Mouse (Mus musculus) forebrain, embryonic 16.5 days (tissue): ENCODE measurements at regions not wholly inside any gene's neighbourhood (a gene's known extent, or its start where the extent isn't known, plus 50 kb on each side); places are given as distances from the start of the nearest gene placed in this dataset.

Experiments used
- ATAC-seq: fragments of 200-750 bp; cut with Nextera tagmentation; 2 replicates; pipeline ENCODE4 v1.8.0; 2017; ENCODE audit warnings: mild to moderate bottlenecking, moderate library complexity
- H3K27ac ChIP-seq: fragments of 300-500 bp; sonication (generic); 2 replicates; pipeline ENCODE4 v1.5.1; 2014; ENCODE audit warnings: low read length, control low read depth
- H3K27me3 ChIP-seq: fragments of 300-500 bp; sonication (generic); replicated peaks from 2 replicates; pipeline ENCODE4 v1.6.1; 2014; ENCODE audit warnings: low read length; ENCODE audit not compliant: control insufficient read depth, insufficient read depth
- H3K36me3 ChIP-seq: fragments of 300-500 bp; sonication (generic); 2 replicates; pipeline ENCODE4 v1.6.1; 2014; ENCODE audit not compliant: control insufficient read depth, insufficient read depth
- H3K4me1 ChIP-seq: fragments of 300-500 bp; sonication (generic); replicated peaks from 2 replicates; pipeline ENCODE4 v1.6.1; 2014; ENCODE audit warnings: low read length; ENCODE audit not compliant: control insufficient read depth, insufficient read depth
- H3K4me2 ChIP-seq: fragments of 300-500 bp; sonication (generic); 2 replicates; pipeline ENCODE4 v1.6.1; 2014; ENCODE audit warnings: mild to moderate bottlenecking, low read length, control low read depth
- H3K4me3 ChIP-seq: fragments of 300-500 bp; sonication (generic); replicated peaks from 2 replicates; pipeline ENCODE4 v1.5.1; 2014; ENCODE audit warnings: mild to moderate bottlenecking, low read length, control low read depth
- H3K9ac ChIP-seq: fragments of 300-500 bp; sonication (generic); replicated peaks from 2 replicates; pipeline ENCODE4 v1.6.1; 2014; ENCODE audit warnings: low read depth, low read length, control low read depth
- H3K9me3 ChIP-seq: fragments of 300-500 bp; sonication (generic); 2 replicates; pipeline ENCODE4 v1.6.1; 2016; ENCODE audit warnings: low read length; ENCODE audit not compliant: control insufficient read depth
- WGBS: fragments of 180-500 bp; shearing (Covaris S2); extraction: QIAGEN DNeasy Blood & Tissue Kit; methylation state at CpG from one replicate; pipeline ENCODE4 v1.1.7; 2014; 5-methylcytosine and 5-hydroxymethylcytosine counted together

DNA sequence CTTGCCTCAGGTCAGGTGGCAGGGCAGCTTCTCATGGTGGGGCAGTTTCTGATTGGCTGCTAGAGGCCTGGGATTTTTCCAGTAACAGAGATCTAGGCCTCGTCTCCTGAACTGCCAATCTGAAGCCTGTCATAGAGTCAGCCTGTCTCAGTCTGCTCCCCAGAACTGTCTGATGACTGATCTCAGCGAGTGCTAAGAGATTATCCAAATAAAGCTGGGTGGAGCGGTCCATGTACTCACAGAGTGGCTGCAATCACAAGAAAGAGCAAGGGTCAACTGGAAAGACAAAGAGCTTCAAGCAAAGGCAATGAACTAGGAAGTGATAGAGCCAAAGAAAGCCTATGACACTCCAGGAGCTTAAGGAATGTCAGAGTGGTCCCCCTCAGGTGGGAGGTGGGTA lies 354.7 kb downstream of the Rnf144a start:
- 64% methylated on average over 3 of the region's 3 CpGs for WGBS
- no peaks in the 10 kb centered on the region for H3K27me3 ChIP-seq
- H3K4me3 ChIP-seq = no peak overlapping the region
- no peaks in the 10 kb centered on the region for H3K4me1 ChIP-seq
- H3K4me2 ChIP-seq = no peak overlapping the region
- no peak for ATAC-seq
- no peaks in the 10 kb centered on the region for H3K9me3 ChIP-seq
- no peak overlapping the region for H3K9ac ChIP-seq
- no peaks in the 10 kb centered on the region for H3K36me3 ChIP-seq
- H3K27ac ChIP-seq = no peak overlapping the region

DNA sequence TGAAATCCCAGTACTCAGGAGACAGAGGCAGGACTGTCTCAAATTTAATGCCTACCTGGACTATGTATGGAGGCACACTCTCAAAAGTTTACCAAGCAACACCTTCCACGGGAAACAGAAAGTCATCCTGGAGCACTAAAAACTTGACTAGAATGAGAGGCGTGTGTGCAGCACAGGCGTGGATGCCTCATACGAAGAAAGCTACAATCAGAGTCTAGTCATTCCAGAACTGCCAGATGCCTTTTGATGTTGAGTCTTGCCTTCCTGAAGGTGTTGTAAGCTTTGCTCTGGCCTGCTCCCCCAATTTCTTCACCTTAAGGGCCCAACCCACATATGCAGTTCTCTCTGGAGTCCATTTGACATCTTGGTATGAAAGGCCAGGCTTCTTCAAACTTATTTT lies 356.0 kb downstream of the Rnf144a start:
- no peak for ATAC-seq
- no peaks in the 10 kb centered on the region for H3K27me3 ChIP-seq
- no peaks in the 10 kb centered on the region for H3K4me1 ChIP-seq
- H3K9ac ChIP-seq = no peak overlapping the region
- H3K36me3 ChIP-seq = no peaks in the 10 kb centered on the region
- H3K27ac ChIP-seq = no peak overlapping the region
- no peak overlapping the region for H3K4me3 ChIP-seq
- H3K4me2 ChIP-seq = no peak overlapping the region
- H3K9me3 ChIP-seq = no peaks in the 10 kb centered on the region
- WGBS = 92% methylated on average over 4 of the region's 4 CpGs

DNA sequence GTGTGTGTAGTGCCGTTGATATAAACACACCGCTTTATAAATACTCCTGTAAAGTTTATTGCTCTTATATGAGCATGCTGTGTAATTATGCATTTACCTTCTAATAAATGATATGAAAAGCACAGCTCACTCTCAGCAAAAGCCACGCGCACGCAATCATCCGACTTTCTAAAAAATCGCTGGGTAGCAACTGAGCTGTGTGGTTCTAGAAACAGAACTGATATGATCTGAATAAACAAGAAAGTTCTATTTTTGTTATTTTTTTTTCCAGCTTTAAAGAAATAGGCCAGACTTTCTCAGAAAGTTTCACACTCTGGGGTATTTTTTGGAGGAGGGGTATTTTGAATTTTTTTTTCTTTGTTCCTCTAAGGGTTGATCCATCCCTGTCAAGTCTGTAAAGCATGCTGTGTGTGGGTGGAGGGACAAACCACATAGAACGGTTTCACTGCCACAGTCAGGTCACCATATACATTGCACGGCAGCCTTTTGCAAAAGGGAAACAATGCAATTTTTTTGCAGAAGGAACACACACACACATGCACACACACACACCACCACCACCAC lies 357.5 kb downstream of the Rnf144a start:
- Histone ChIP-seq H3K9me3 (no peaks in the 10 kb centered on the region), H3K4me1 (no peaks in the 10 kb centered on the region), H3K4me2 (no peak overlapping the region), H3K27ac (no peak overlapping the region), H3K36me3 (no peaks in the 10 kb centered on the region), H3K9ac (no peak overlapping the region), H3K27me3 (no peaks in the 10 kb centered on the region), H3K4me3 (no peak overlapping the region)
- no peak for ATAC-seq
- 79% methylated on average over 9 of the region's 9 CpGs for WGBS

DNA sequence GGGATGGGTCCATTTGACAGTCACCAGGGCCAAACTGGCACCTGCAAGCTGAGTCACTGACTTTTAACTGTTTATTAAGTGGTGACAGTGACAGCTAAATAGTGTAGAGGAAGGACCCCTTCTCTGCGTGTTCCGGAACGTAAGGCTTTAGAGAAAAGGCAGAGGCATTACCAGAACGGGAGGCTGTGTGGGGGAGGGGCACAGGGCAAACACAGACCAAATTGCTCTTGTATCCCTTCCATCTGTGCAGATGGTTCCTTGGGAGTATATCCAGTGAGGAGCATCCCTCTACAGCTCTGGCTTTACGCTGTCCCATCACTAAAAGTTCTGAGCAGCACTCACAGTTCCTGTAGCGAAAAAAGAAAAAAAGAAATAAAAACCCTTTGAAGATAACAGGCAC lies 368.1 kb downstream of the Rnf144a start:
- no peak overlapping the region for H3K9ac ChIP-seq
- H3K27me3 ChIP-seq = no peaks in the 10 kb centered on the region
- H3K4me1 ChIP-seq = no peaks in the 10 kb centered on the region
- no peak overlapping the region for H3K27ac ChIP-seq
- ATAC-seq = no peak
- H3K9me3 ChIP-seq = no peaks in the 10 kb centered on the region
- no peak overlapping the region for H3K4me3 ChIP-seq
- 76% methylated on average over 6 of the region's 6 CpGs for WGBS
- H3K36me3 ChIP-seq = no peaks in the 10 kb centered on the region
- no peak overlapping the region for H3K4me2 ChIP-seq

DNA sequence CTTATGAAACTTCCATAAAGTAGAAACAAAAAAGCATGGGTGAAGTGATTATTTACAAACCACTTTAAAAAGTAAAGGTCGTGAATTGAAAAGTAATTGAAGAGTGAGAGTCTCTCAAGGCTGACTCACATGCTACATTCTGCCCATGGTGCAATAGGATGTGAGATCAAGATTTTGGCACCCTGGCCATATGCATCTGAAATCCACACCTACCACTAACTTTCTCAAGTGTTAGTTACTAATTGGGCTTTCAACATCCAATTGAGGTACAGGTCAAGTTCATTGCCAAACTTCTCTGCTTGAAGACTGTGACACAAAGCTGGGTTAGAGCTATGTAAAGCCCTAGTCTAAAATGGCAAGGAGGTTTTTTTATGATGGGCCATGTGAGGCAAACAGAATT lies 369.7 kb downstream of the Rnf144a start:
- 97% methylated on average over 1 of the region's 1 CpGs for WGBS
- Histone ChIP-seq H3K9me3 (no peaks in the 10 kb centered on the region), H3K9ac (no peak overlapping the region), H3K27me3 (no peaks in the 10 kb centered on the region), H3K36me3 (no peaks in the 10 kb centered on the region), H3K4me2 (no peak overlapping the region), H3K4me1 (no peaks in the 10 kb centered on the region), H3K4me3 (no peak overlapping the region), H3K27ac (no peak overlapping the region)
- no peak for ATAC-seq

DNA sequence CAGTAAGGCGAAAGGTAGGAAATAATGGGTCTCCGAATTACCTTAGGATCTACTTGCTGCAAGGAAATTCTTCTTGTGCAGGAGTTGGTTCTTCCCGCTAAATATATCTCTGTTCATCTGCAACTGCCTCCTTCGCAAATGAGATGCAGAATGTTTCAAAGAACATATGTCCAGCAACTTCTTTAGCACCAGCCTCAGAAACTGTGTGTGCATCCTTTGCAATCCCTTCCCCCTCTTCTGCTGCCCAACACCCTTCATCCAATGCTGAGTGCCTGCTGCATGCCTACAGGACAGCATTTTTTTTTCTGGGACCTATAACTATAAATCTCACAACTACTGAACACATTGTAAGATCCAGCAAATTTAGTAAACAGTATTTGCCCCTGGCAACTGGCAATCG lies 402.1 kb downstream of the Rnf144a start:
- Histone ChIP-seq H3K27me3 (no peaks in the 10 kb centered on the region), H3K9ac (no peak overlapping the region), H3K4me2 (no peak overlapping the region), H3K4me3 (no peak overlapping the region), H3K27ac (no peak overlapping the region), H3K4me1 (no peaks in the 10 kb centered on the region), H3K9me3 (no peaks in the 10 kb centered on the region), H3K36me3 (no peaks in the 10 kb centered on the region)
- ATAC-seq = no peak
- WGBS = 77% methylated on average over 5 of the region's 5 CpGs

DNA sequence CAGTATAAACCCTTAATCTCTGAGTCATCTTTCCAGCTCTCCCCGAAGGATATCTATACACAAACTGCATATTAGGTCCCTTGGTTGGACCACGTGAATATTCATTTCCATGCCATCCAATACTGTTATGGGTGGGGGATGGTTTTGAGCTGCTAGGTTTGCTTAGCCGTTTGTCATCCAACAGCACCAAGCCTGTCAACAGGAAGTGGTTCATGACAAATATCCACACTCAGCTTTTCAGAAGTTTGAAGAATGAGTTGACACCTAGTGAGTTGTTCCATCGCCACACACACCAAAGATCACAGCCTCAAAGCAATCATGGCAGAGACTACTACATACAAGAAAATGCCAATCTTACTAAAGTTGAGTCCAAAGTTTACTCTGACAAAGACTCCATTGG lies 421.0 kb downstream of the Rnf144a start:
- Histone ChIP-seq H3K9me3 (no peaks in the 10 kb centered on the region), H3K27me3 (no peaks in the 10 kb centered on the region), H3K27ac (no peak overlapping the region), H3K9ac (no peak overlapping the region), H3K4me2 (no peak overlapping the region), H3K4me1 (0 out of 2 replicates have a peak, but pooled peaks cover 6% of the 10 kb centered on the region), H3K36me3 (no peaks in the 10 kb centered on the region), H3K4me3 (no peak overlapping the region)
- no peak for ATAC-seq
- 87% methylated on average over 4 of the region's 4 CpGs for WGBS

DNA sequence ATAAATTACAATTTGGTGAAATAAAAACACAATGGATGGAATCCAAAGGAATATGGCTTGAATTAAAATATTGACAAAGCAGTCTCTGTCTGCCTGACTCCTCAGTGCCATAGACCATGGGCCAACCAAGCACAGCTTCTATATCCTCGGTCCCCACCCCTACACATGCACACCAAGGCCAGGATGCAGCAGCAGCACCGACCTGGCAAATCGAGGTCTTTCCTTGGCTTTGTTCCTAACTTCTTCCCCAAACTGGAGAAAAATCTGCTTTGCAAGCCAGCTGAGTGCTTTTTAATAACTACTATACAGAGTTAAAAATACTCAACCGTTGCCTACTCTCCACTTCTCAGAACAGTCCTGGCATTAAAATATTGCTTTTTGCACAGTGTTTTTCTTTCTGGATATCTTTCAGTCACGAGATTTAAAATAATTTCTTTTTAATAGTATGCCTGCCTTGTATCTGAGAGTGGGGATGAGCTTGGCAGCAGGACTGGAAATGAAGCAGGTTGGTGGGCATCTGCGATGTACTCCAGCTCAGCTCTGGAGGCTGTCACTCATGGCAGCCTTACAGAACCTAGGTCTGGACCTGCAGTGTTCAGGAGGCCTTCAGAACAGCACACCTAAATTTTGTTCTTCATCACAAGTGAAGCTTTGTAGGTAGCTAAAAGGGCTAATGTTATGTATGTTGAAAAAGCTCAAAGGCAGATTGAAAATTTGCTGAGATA lies 423.1 kb downstream of the Rnf144a start:
- no peak for ATAC-seq
- H3K4me1 ChIP-seq = 0 out of 2 replicates have a peak, but pooled peaks cover 6% of the 10 kb centered on the region
- H3K36me3 ChIP-seq = no peaks in the 10 kb centered on the region
- H3K4me2 ChIP-seq = no peak overlapping the region
- 0 out of 2 replicates have a peak, but pooled peaks cover 2% of the 10 kb centered on the region for H3K9me3 ChIP-seq
- H3K27ac ChIP-seq = no peak overlapping the region
- WGBS = 62% methylated on average over 6 of the region's 6 CpGs
- no peak overlapping the region for H3K9ac ChIP-seq
- no peak overlapping the region for H3K4me3 ChIP-seq
- no peaks in the 10 kb centered on the region for H3K27me3 ChIP-seq

DNA sequence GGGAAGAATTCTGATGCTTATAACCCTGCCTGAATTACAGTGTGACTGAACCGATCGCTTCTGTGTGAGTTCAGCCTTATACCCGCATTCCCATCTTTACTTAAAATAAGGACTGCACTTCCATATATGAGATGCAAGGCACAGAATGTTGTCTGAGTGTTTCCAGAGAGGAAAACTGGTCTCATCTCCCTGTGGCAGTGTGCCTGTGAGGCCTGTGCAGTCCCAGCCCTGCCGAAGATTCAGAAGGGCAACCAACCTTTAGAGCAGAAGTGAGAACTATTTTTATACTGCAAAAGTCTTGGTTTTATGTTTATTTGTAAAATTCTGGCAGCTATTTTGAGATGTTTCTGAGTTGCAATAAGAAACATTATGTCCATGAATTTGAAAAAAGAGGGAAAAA lies 432.5 kb downstream of the Rnf144a start:
- Histone ChIP-seq H3K9me3 (no peaks in the 10 kb centered on the region), H3K36me3 (no peaks in the 10 kb centered on the region)
- 89% methylated on average over 4 of the region's 4 CpGs for WGBS

More for the DNA sequence above, 432.5 kb downstream of the Rnf144a start:
- Histone ChIP-seq H3K27ac (no peak overlapping the region), H3K9ac (no peak overlapping the region), H3K4me1 (no peaks in the 10 kb centered on the region), H3K4me3 (no peak overlapping the region), H3K4me2 (no peak overlapping the region), H3K27me3 (no peaks in the 10 kb centered on the region)
- no peak for ATAC-seq
